In the genomic region with DNA sequence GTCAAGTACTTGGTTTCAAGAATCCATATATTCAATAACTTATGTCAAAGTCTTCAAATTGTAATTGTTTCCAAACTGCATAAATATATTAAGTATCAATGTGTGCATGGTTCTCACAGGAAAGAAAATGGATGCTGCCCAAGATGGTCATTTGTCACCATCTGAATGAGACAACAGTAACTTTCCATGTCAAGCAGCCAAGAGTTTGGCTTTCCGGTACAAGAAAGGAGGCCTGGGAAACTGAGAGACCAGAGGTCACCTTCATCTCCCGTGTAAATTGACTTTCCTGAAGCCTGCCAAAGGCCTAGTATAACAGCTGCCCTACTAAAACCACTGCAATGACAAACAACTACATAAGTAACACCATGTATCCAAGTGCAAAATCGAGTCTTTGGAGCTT, we compare ENCODE assay signal across 21 mouse cellular contexts.
"Had no signal": no experiment of that assay in that cellular context is flagged by ENCODE, and none has a peak within 500 bp of the region (broad histone marks: within the 10 kb centered on the region; RNA-seq: fewer than 3 reads in every experiment).

No protein-coding gene starts in this region.

- H3K4me3 ChIP-seq: limb, embryonic 10.5 days; limb, embryonic 13.5 days; liver, embryonic 13.5 days; midbrain, embryonic 15.5 days; myocyte; neural tube, embryonic 13.5 days; stomach, embryonic 15.5 days had no signal

- H3K4me1 ChIP-seq: limb, embryonic 10.5 days; limb, embryonic 13.5 days; liver, embryonic 13.5 days; midbrain, embryonic 15.5 days; neural tube, embryonic 13.5 days; stomach, embryonic 15.5 days had no signal

- H3K4me2 ChIP-seq: limb, embryonic 13.5 days; liver, embryonic 13.5 days; lung, embryonic 14.5 days; midbrain, embryonic 11.5 days; midbrain, embryonic 15.5 days; neural tube, embryonic 13.5 days; stomach, embryonic 15.5 days had no signal

- H3K27ac ChIP-seq: hindbrain, postnatal 0 days; limb, embryonic 10.5 days; limb, embryonic 13.5 days; liver, embryonic 13.5 days; midbrain, embryonic 15.5 days; neural tube, embryonic 13.5 days; stomach, embryonic 15.5 days had no signal

- H3K9ac ChIP-seq: limb, embryonic 13.5 days; liver, embryonic 13.5 days; lung, embryonic 14.5 days; midbrain, embryonic 15.5 days; neural tube, embryonic 13.5 days; stomach, embryonic 15.5 days had no signal

- H3K27me3 ChIP-seq: limb, embryonic 13.5 days; liver, embryonic 13.5 days; midbrain, embryonic 15.5 days; neural tube, embryonic 13.5 days; stomach, embryonic 15.5 days had no signal

- DNase-seq: liver; liver, embryonic 13.5 days; lung, embryonic 14.5 days; lung, postnatal 14 days; lung, postnatal 4 days; retina, postnatal 1 day; right cerebral cortex, postnatal 25 days; spleen, adult 18-20 months; thymus, adult 2 months; thymus, postnatal 14 days; thymus, postnatal 4 days had no signal

- H3K9me3 ChIP-seq: limb, embryonic 10.5 days; limb, embryonic 13.5 days; liver, embryonic 13.5 days; midbrain, embryonic 15.5 days; neural tube, embryonic 13.5 days; stomach, embryonic 15.5 days had no signal

- H3K36me3 ChIP-seq: liver, embryonic 13.5 days; midbrain, embryonic 15.5 days; stomach, embryonic 15.5 days had no signal

- ATAC-seq: hindbrain, postnatal 0 days; inflammation-experienced regulatory T-cells, adult 6 months; intestine, embryonic 16.5 days; midbrain, embryonic 15.5 days had no signal
